Mouse (Mus musculus) midbrain, postnatal 0 days (tissue): ENCODE results near the gene Cdk4. TPM values are rescaled to one million over a fixed set of nuclear protein-coding genes. Genes with fewer than 3 reads are reported as not detected.
A peak's percentile ranks its signal among the peaks of the same experiment; 100 is the strongest.

Experiments used
- ATAC-seq: fragments of 200-750 bp; cut with Nextera tagmentation; 2 replicates; pipeline ENCODE4 v1.8.0; 2017; ENCODE audit warnings: moderate number of reproducible peaks, mild to moderate bottlenecking, moderate TSS enrichment, moderate library complexity; ENCODE audit not compliant: low FRiP score
- DNase-seq: peaks from one replicate; pipeline ENCODE4 v3.0.0-alpha.2; 2015; ENCODE audit warnings: low spot score
- H3K27ac ChIP-seq: fragments of 300-500 bp; sonication (generic); 2 replicates; pipeline ENCODE4 v1.5.1; 2014; ENCODE audit warnings: low read depth, mild to moderate bottlenecking, low read length, mixed read lengths
- H3K27me3 ChIP-seq: fragments of 300-500 bp; sonication (generic); 2 replicates; pipeline ENCODE4 v1.6.1; 2014; ENCODE audit warnings: low read length, control low read depth, mixed read lengths; ENCODE audit not compliant: insufficient read depth
- H3K36me3 ChIP-seq: fragments of 300-500 bp; sonication (generic); 2 replicates; pipeline ENCODE4 v1.6.1; 2014; ENCODE audit warnings: low read length, control low read depth, mixed read lengths; ENCODE audit not compliant: insufficient read depth
- H3K4me1 ChIP-seq: fragments of 300-500 bp; sonication (generic); 2 replicates; pipeline ENCODE4 v1.6.1; 2014; ENCODE audit warnings: mild to moderate bottlenecking, control low read depth, antibody characterized with exemption, low read length, mixed read lengths; ENCODE audit not compliant: insufficient read depth
- H3K4me2 ChIP-seq: fragments of 300-500 bp; sonication (generic); 2 replicates; pipeline ENCODE4 v1.6.1; 2014; ENCODE audit warnings: low read depth, mild to moderate bottlenecking, low read length, mixed read lengths; ENCODE audit not compliant: poor library complexity, severe bottlenecking
- H3K4me3 ChIP-seq: fragments of 300-500 bp; sonication (generic); 2 replicates; pipeline ENCODE4 v1.5.1; 2014; ENCODE audit warnings: low read depth, mild to moderate bottlenecking, low read length, moderate library complexity
- H3K9ac ChIP-seq: fragments of 300-500 bp; sonication (generic); replicated peaks from 2 replicates; pipeline ENCODE4 v1.6.1; 2014; ENCODE audit warnings: mild to moderate bottlenecking, low read length, moderate library complexity, mixed read lengths; ENCODE audit not compliant: poor library complexity, severe bottlenecking
- H3K9me3 ChIP-seq: fragments of 300-500 bp; sonication (generic); 2 replicates; pipeline ENCODE4 v1.6.1; 2016; ENCODE audit warnings: low read length, control low read depth
- CTCF ChIP-seq: IDR thresholded peaks from 2 replicates; pipeline ENCODE4 v1.5.1; 2016; ENCODE audit warnings: antibody characterized with exemption, mild to moderate bottlenecking
- WGBS: fragments of 180-500 bp; shearing (Covaris S2); extraction: QIAGEN DNeasy Blood & Tissue Kit; methylation state at CpG from one replicate; pipeline ENCODE4 v1.1.7; 2014; 5-methylcytosine and 5-hydroxymethylcytosine counted together
- polyA plus RNA-seq: library from polyadenylated mRNA; unstranded; fragments of >200 nt; fragmentation: Nextera tagmentation; extraction: Ambion mirVana; gene quantifications from 2 replicates; pipeline ENCODE4 v1.2.1, GENCODE M21; 2015
- total RNA-seq: library from RNA; depleted of rRNA; stranded (reverse); fragments of >200 nt; gene quantifications from 2 replicates; pipeline ENCODE4 v1.2.3, GENCODE M21; 2014

Cdk4 gene
- total and polyA plus RNA-seq, 2 experiments from 2014 or later, result 311 to 364 TPM

DNA sequence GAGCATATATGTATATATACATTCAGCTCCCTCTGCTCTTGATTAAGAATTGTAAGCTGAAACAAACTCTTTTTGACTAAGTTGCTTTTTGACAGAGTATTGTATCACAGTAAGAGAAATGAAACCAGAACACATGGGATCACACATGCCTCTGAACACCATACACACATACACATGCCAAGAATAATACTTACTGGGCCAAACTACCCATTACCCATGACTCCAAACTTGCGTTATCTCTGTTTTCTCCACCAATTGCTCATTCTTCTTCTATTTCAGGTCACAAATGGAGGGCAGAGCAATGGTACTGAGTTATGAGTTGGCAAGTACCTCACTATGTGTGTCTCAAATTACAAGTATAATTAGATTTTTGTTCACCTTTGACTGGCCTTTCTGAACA lies 10.6 kb downstream of the Cdk4 start:
- Histone ChIP-seq H3K27ac (no peak overlapping the region), H3K9me3 (no peaks in the 10 kb centered on the region), H3K36me3 (no peaks in the 10 kb centered on the region), H3K4me3 (no peak overlapping the region), H3K4me2 (no peak overlapping the region), H3K9ac (no peak overlapping the region), H3K27me3 (no peaks in the 10 kb centered on the region), H3K4me1 (peaks cover 4% of the 10 kb centered on the region; the same call in 1 of the 2 replicates)
- no peak for TF ChIP-seq CTCF
- WGBS, result 86% methylated on average over 1 of the region's 1 CpGs
- DNase-seq (no peak), ATAC-seq (no peak)

- Histone ChIP-seq H3K4me3 (no peak within 1 kb of the TSS), H3K9ac (no peak within 1 kb of the TSS), H3K27ac (no peak within 1 kb of the TSS), H3K36me3 (no peaks in the 10 kb centered on the region), H3K27me3 (no peaks in the 10 kb centered on the region), H3K9me3 (no peaks in the 10 kb centered on the region), H3K4me1 (peaks cover 4% of the 10 kb centered on the region; the same call in 1 of the 2 replicates), H3K4me2 (peak within 1 kb of the TSS; percentile 93; the same call in 1 of the 2 replicates)
- no peak for ATAC-seq
- 74% methylated on average over 9 of the region's 9 CpGs for WGBS
- DNase-seq, result no peak
- no peak for TF ChIP-seq CTCF
These were observed 11.7 kb downstream of the Cdk4 start, which contains the start of gene Agap2 for GRCm38 (mm10) chr10:127075080-127075479. Gene Agap2 (plus strand): TSS chr10:127075284.

DNA sequence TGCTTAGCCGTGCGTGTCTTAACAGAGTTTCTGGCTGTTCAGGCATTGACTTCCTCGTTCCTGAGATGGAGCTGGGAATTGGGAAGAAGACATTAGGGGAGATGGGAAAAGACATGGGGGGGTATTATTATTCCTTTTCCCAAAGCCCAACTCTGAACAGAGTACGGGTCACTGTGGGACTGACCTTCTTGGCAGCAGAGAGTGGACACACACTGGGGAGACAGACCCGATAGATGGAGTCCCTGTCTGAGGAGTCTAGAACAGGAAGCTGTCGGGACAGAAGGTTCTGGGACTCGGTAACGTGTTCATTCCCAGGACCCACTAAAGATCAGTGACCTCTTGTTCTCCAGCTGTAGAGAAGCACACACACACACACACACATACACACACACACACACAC lies 12.3 kb downstream of the Cdk4 start:
- H3K4me2 ChIP-seq, result no peak overlapping the region
- no peak for TF ChIP-seq CTCF
- H3K27ac ChIP-seq, result no peak overlapping the region
- no peaks in the 10 kb centered on the region for H3K36me3 ChIP-seq
- peaks cover 8% of the 10 kb centered on the region; the same call in 1 of the 2 replicates for H3K4me1 ChIP-seq
- no peak overlapping the region for H3K4me3 ChIP-seq
- H3K9ac ChIP-seq, result no peak overlapping the region
- ATAC-seq (no peak), DNase-seq (no peak)
- 77% methylated on average over 8 of the region's 8 CpGs for WGBS
- H3K9me3 ChIP-seq, result no peaks in the 10 kb centered on the region
- no peaks in the 10 kb centered on the region for H3K27me3 ChIP-seq

GRCm38 (mm10) chr10:127076082-127076481 lies 12.7 kb downstream of the Cdk4 start:
- H3K27ac ChIP-seq, result no peak overlapping the region
- H3K9ac ChIP-seq, result no peak overlapping the region
- TF ChIP-seq CTCF, result no peak
- DNase-seq, result no peak
- H3K4me3 ChIP-seq, result no peak overlapping the region
- no peak for ATAC-seq
- H3K4me2 ChIP-seq, result peak overlapping the region; percentile 93; the same call in 1 of the 2 replicates
- no peaks in the 10 kb centered on the region for H3K27me3 ChIP-seq
- 42% methylated on average over 4 of the region's 4 CpGs for WGBS
- no peaks in the 10 kb centered on the region for H3K36me3 ChIP-seq
- H3K9me3 ChIP-seq, result no peaks in the 10 kb centered on the region
- H3K4me1 ChIP-seq, result peaks cover 12% of the 10 kb centered on the region; the same call in 1 of the 2 replicates

DNA sequence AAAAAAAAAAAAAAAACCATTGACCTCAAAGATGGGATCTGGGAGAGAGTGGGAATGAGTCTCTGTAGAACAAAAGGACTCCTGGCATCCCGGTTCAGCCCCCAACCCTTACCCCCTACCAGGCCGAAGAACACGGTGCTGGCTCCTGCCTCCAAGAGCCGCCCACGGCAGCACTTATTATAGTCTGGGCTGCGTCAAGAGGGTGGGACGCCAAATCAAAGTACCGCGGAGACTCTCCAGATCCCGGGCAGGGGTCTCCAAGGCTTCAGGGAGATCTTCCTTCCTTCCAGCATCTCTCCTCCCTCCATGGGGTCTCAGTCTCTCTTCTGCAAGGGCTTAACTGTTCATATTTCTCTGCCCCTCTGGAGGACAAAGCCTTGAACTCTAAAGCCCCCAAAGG lies 14.2 kb downstream of the Cdk4 start:
- H3K27me3 ChIP-seq, result no peaks in the 10 kb centered on the region
- WGBS, result 9% methylated on average over 10 of the region's 10 CpGs
- H3K27ac ChIP-seq, result peak overlapping the region; percentile 94
- no peaks in the 10 kb centered on the region for H3K36me3 ChIP-seq
- no peak for TF ChIP-seq CTCF
- peak overlapping the region; percentile 95 for H3K9ac ChIP-seq
- H3K9me3 ChIP-seq, result no peaks in the 10 kb centered on the region
- peak overlapping the region; percentile 83 for H3K4me3 ChIP-seq
- no peak; the same call in 1 of the 2 replicates for ATAC-seq
- DNase-seq, result no peak
- H3K4me2 ChIP-seq, result peak overlapping the region; percentile 93
- peaks cover 23% of the 10 kb centered on the region; the same call in 1 of the 2 replicates for H3K4me1 ChIP-seq

DNA sequence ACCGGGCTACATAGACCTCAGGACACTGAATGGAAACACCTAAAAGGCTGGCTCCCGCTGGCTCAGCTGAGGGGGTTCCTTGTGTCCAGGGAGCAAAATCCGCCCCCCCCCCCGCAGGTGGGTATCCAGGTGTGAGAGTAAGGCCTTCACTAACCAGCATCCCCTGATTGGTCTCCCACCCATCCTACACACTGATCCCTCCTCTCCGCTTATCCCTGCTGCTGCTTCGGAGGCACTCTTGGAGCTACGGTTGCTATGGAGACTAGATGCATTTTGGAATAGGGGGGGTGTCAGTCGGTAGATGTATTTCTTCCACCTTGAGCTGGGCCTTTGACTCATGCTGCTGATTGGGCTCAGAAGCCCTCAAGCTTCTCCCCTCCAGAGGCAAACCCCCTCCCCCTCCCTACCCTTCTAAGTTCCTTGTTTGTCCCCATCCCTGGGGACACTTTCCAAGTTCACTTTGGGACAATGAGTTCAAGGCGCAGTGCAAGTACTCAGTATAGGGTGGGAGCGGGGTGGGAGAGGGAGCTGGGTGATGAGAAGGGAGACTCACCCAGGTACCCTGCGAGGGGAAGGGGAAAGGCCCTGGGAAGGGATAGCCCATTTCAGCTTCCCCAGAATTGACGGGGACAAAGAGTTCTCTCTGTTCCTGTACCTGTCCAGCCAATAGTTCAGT lies 14.8 kb downstream of the Cdk4 start:
- Histone ChIP-seq H3K4me1 (peaks cover 23% of the 10 kb centered on the region; the same call in 1 of the 2 replicates), H3K4me2 (peak overlapping the region; percentile 93), H3K9me3 (no peaks in the 10 kb centered on the region), H3K27me3 (no peaks in the 10 kb centered on the region), H3K36me3 (peaks cover 2% of the 10 kb centered on the region; the same call in 1 of the 2 replicates), H3K9ac (peak overlapping the region; percentile 95), H3K4me3 (peak overlapping the region; percentile 83), H3K27ac (peak overlapping the region; percentile 94)
- DNase-seq, result peak; percentile 77
- ATAC-seq, result peak; percentile 71
- WGBS, result under 1% methylated on average over 12 of the region's 12 CpGs
- TF ChIP-seq CTCF, result no peak; the same call in 1 of the 2 replicates
